Mouse (Mus musculus): ENCODE data around the gene Pnpt1. TPM values are rescaled to one million over a fixed set of nuclear protein-coding genes. Genes with fewer than 3 reads are reported as not detected.
A peak's percentile ranks its signal among the peaks of the same experiment; 100 is the strongest.

The Pnpt1 gene
- polyA plus RNA-seq, 1 experiment: 17.2 TPM

- Histone ChIP-seq H3K4me3 (replicated peaks; ENCODE audit: control insufficient read depth, low read depth, low read length) (peak within 1 kb of the TSS; percentile 100), H3K4me1 (ENCODE audit: control insufficient read depth, insufficient read depth, low read length) (no peaks in the 10 kb centered on the region), H3K27ac (ENCODE audit: control insufficient read depth, insufficient read depth, low read depth, low read length, poor library complexity) (peak within 1 kb of the TSS; percentile 96)
- no peak for TF ChIP-seq CTCF (IDR thresholded peaks at IDR 0.05; ENCODE audit: control insufficient read depth, insufficient read depth, low read length)
- peak; percentile 87; the same call in 1 of the 2 replicates for TF ChIP-seq POLR2A (IDR thresholded peaks at IDR 0.05; ENCODE audit: borderline replicate concordance, control insufficient read depth, low read depth, low read length)
- WGBS: under 1% methylated on average over 50 of the region's 50 CpGs
These were observed 42.1 kb downstream of the Pnpt1 start, which contains the start of gene Ppp4r3b for GRCm38 (mm10) chr11:29172563-29173124. Gene Ppp4r3b, plus strand, starts transcription at chr11:29172890.

DNA sequence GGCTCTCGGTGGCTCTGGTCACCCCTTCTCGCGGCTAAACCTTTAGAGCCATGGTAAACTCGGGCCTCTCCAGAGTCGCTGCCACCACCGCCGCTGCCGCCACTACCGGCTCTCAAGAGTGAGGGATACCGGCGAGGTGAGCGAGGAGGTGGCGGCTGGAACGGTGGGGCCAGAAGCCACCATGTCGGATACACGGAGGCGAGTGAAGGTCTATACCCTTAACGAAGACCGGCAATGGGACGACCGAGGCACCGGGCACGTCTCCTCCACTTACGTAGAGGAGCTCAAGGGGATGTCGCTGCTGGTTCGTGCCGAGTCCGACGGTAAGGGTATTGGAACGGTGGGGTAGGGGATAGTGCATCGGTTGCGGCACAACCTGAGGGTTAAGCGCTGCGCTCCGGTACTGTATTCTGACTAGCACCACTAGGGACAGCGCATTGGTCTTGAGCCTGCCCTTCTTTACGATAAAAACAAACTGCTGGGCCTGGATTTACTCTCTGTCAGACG, 42.6 kb downstream of the Pnpt1 start:
- H3K4me1 ChIP-seq (ENCODE audit: control insufficient read depth, insufficient read depth, low read length): no peaks in the 10 kb centered on the region
- under 1% methylated on average over 38 of the region's 38 CpGs for WGBS
- H3K27ac ChIP-seq (ENCODE audit: control insufficient read depth, insufficient read depth, low read depth, low read length, poor library complexity): peak overlapping the region; percentile 96
- peak overlapping the region; percentile 100 for H3K4me3 ChIP-seq (replicated peaks; ENCODE audit: control insufficient read depth, low read depth, low read length)
- TF ChIP-seq POLR2A (IDR thresholded peaks at IDR 0.05; ENCODE audit: borderline replicate concordance, control insufficient read depth, low read depth, low read length) (no peak), CTCF (IDR thresholded peaks at IDR 0.05; ENCODE audit: control insufficient read depth, insufficient read depth, low read length) (peak; percentile 51; the same call in 1 of the 2 replicates)

GRCm38 (mm10) chr11:29173706-29174436, 43.3 kb downstream of the Pnpt1 start:
- H3K27ac ChIP-seq (ENCODE audit: control insufficient read depth, insufficient read depth, low read depth, low read length, poor library complexity): no peak overlapping the region
- WGBS: 3% methylated on average over 13 of the region's 13 CpGs

DNA sequence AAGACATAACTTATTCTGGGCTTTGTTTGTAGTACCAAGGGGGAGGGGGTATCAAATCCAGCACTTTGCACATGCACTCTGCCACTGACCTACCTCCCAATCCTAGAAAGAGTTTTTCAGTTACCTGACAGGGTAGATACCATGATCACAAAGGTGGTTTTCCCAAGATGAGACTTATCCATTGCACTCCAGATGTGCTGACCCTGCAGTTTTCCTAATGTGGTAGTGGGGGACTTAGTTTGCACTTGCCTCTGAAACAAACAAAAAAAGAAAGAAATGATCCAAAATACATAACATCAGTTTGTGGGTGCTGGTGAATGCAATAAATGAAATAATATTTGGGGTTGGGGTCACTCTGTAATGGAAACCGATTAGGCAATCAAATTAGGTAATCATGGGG, 48.8 kb downstream of the Pnpt1 start:
- Histone ChIP-seq H3K4me3 (replicated peaks; ENCODE audit: control insufficient read depth, low read depth, low read length) (no peak overlapping the region), H3K27ac (ENCODE audit: control insufficient read depth, insufficient read depth, low read depth, low read length, poor library complexity) (no peak overlapping the region), H3K4me1 (ENCODE audit: control insufficient read depth, insufficient read depth, low read length) (no peaks in the 10 kb centered on the region)
- TF ChIP-seq POLR2A (IDR thresholded peaks at IDR 0.05; ENCODE audit: borderline replicate concordance, control insufficient read depth, low read depth, low read length): no peak
- WGBS: 80% methylated on average over 1 of the region's 1 CpGs

More at GRCm38 (mm10) chr11:29173706-29174436, 43.3 kb downstream of the Pnpt1 start:
- peak overlapping the region; percentile 100 for H3K4me3 ChIP-seq (replicated peaks; ENCODE audit: control insufficient read depth, low read depth, low read length)
- TF ChIP-seq POLR2A (IDR thresholded peaks at IDR 0.05; ENCODE audit: borderline replicate concordance, control insufficient read depth, low read depth, low read length): no peak
- TF ChIP-seq CTCF (IDR thresholded peaks at IDR 0.05; ENCODE audit: control insufficient read depth, insufficient read depth, low read length): no peak
- no peaks in the 10 kb centered on the region for H3K4me1 ChIP-seq (ENCODE audit: control insufficient read depth, insufficient read depth, low read length)

DNA sequence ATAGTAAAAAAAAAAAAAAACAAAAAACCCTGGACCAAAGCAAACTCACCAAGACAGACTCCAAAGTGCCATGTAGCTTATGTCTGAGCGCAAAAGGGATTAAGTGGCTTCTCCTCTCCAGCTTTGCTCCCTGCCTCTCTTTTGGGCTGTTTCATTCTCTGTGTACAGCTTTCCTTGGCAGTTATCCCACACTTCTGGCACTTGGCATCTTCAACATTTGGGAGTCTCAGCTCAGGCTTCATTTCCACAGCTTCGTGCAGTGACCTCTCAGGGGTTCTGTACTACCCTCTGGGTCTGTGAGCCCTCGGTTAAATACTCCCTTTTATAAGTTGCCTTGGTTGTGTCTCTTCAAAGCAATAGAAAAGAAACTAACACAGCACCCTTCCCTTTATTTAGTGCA, 50.1 kb downstream of the Pnpt1 start:
- H3K4me1 ChIP-seq (ENCODE audit: control insufficient read depth, insufficient read depth, low read length): no peaks in the 10 kb centered on the region
- 87% methylated on average over 3 of the region's 3 CpGs for WGBS
- H3K27ac ChIP-seq (ENCODE audit: control insufficient read depth, insufficient read depth, low read depth, low read length, poor library complexity): no peak overlapping the region
- H3K4me3 ChIP-seq (replicated peaks; ENCODE audit: control insufficient read depth, low read depth, low read length): no peak overlapping the region
- TF ChIP-seq CTCF (IDR thresholded peaks at IDR 0.05; ENCODE audit: control insufficient read depth, insufficient read depth, low read length) (no peak), POLR2A (IDR thresholded peaks at IDR 0.05; ENCODE audit: borderline replicate concordance, control insufficient read depth, low read depth, low read length) (no peak)

DNA sequence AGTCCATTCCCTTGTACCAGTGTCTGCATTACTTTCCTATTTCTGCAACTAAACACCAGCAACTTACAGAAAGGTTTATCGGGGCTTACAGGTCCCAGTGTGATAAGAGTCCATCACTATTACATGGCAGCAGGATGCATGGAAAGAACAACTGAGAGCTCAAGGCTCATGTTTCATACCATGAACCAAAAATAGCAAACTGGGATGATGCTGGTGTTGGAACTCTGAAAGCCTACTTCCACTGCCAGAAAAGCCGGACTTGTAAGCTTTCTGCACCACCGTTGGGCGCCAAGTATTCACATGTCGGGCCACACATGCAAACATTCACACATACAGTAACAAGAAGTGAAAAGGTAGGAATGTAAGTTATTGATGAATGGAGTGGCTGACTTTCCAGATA, 51.2 kb downstream of the Pnpt1 start:
- Histone ChIP-seq H3K27ac (ENCODE audit: control insufficient read depth, insufficient read depth, low read depth, low read length, poor library complexity) (no peak overlapping the region), H3K4me3 (replicated peaks; ENCODE audit: control insufficient read depth, low read depth, low read length) (no peak overlapping the region), H3K4me1 (ENCODE audit: control insufficient read depth, insufficient read depth, low read length) (no peaks in the 10 kb centered on the region)
- WGBS: 93% methylated on average over 5 of the region's 5 CpGs
- TF ChIP-seq CTCF (IDR thresholded peaks at IDR 0.05; ENCODE audit: control insufficient read depth, insufficient read depth, low read length) (no peak), POLR2A (IDR thresholded peaks at IDR 0.05; ENCODE audit: borderline replicate concordance, control insufficient read depth, low read depth, low read length) (no peak)

- Histone ChIP-seq H3K27ac (ENCODE audit: control insufficient read depth, insufficient read depth, low read depth, low read length, poor library complexity) (no peak overlapping the region), H3K4me1 (ENCODE audit: control insufficient read depth, insufficient read depth, low read length) (no peaks in the 10 kb centered on the region), H3K4me3 (replicated peaks; ENCODE audit: control insufficient read depth, low read depth, low read length) (no peak overlapping the region)
- 66% methylated on average over 2 of the region's 2 CpGs for WGBS
- no peak for TF ChIP-seq CTCF (IDR thresholded peaks at IDR 0.05; ENCODE audit: control insufficient read depth, insufficient read depth, low read length)
- TF ChIP-seq POLR2A (IDR thresholded peaks at IDR 0.05; ENCODE audit: borderline replicate concordance, control insufficient read depth, low read depth, low read length): no peak
These were observed 58.4 kb downstream of the Pnpt1 start for GRCm38 (mm10) chr11:29188981-29189380.

DNA sequence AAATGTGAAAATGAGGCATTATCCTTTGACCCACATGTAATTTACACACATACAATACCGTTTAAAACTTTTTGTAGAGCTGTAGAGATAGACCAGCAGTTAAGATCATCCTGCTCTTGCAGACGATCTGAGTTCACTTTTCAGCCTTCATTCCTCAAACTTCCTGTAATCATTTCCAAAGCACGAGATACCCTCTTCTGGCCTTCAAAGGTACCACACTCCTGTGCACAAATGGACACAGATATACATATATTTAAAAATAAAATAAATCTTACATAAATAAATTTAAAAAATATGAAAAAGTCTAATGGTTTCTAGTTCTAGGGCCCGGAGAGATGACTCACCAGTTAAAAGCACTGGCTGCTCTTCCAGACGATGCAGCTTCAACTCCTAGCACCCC, 73.1 kb downstream of the Pnpt1 start:
- H3K4me3 ChIP-seq (replicated peaks; ENCODE audit: control insufficient read depth, low read depth, low read length): no peak overlapping the region
- H3K4me1 ChIP-seq (ENCODE audit: control insufficient read depth, insufficient read depth, low read length): no peaks in the 10 kb centered on the region
- no peak for TF ChIP-seq CTCF (IDR thresholded peaks at IDR 0.05; ENCODE audit: control insufficient read depth, insufficient read depth, low read length)
- TF ChIP-seq POLR2A (IDR thresholded peaks at IDR 0.05; ENCODE audit: borderline replicate concordance, control insufficient read depth, low read depth, low read length): no peak
- no peak overlapping the region for H3K27ac ChIP-seq (ENCODE audit: control insufficient read depth, insufficient read depth, low read depth, low read length, poor library complexity)
- WGBS: 84% methylated on average over 5 of the region's 5 CpGs
